Mouse (Mus musculus) liver, embryonic 12.5 days (tissue): ENCODE data around the gene 1700029I15Rik. TPM values are rescaled to one million over a fixed set of nuclear protein-coding genes. Genes with fewer than 3 reads are reported as not detected.
"Not testable (repeated sequence)": the region's sequence is repeated elsewhere in the genome, so short reads cannot be mapped to it uniquely, and the experiment has no call there.

Experiments used
- ATAC-seq: fragments of 200-750 bp; cut with Nextera tagmentation; 2 replicates; pipeline ENCODE4 v1.8.0; 2017; ENCODE audit warnings: moderate number of reproducible peaks, mild to moderate bottlenecking, moderate library complexity
- H3K27ac ChIP-seq: fragments of 300-500 bp; sonication (generic); 2 replicates; pipeline ENCODE4 v1.5.1; 2016; ENCODE audit warnings: mild to moderate bottlenecking
- H3K27me3 ChIP-seq: fragments of 300-500 bp; sonication (generic); replicated peaks from 2 replicates; pipeline ENCODE4 v1.6.1; 2016; ENCODE audit warnings: mild to moderate bottlenecking, moderate library complexity
- H3K36me3 ChIP-seq: fragments of 300-500 bp; sonication (generic); 2 replicates; pipeline ENCODE4 v1.6.1; 2016; ENCODE audit warnings: mild to moderate bottlenecking, moderate library complexity
- H3K4me1 ChIP-seq: fragments of 300-500 bp; sonication (generic); 2 replicates; pipeline ENCODE4 v1.6.1; 2016
- H3K4me2 ChIP-seq: fragments of 300-500 bp; sonication (generic); 2 replicates; pipeline ENCODE4 v1.6.1; 2016; ENCODE audit warnings: mild to moderate bottlenecking, moderate library complexity
- H3K4me3 ChIP-seq: fragments of 300-500 bp; sonication (generic); 2 replicates; pipeline ENCODE4 v1.5.1; 2016; ENCODE audit warnings: mild to moderate bottlenecking, moderate library complexity
- H3K9ac ChIP-seq: fragments of 300-500 bp; sonication (generic); 2 replicates; pipeline ENCODE4 v1.6.1; 2016; ENCODE audit warnings: mild to moderate bottlenecking, moderate library complexity
- H3K9me3 ChIP-seq: fragments of 300-500 bp; sonication (generic); replicated peaks from 2 replicates; pipeline ENCODE4 v1.6.1; 2016; ENCODE audit warnings: mild to moderate bottlenecking, moderate library complexity
- WGBS: fragments of 180-500 bp; shearing (Covaris S2); methylation state at CpG from one replicate; pipeline ENCODE4 v1.1.7; 2016; ENCODE audit not compliant: insufficient replicate concordance; 5-methylcytosine and 5-hydroxymethylcytosine counted together
- polyA plus RNA-seq: library from polyadenylated mRNA; unstranded; fragments of >200 nt; fragmentation: Nextera tagmentation; extraction: Ambion mirVana; gene quantifications from 2 replicates; pipeline ENCODE4 v1.2.1, GENCODE M21; 2016

1700029I15Rik gene
- polyA plus RNA-seq, 1 experiment from 2014 or later, result 1.1 TPM

- Histone ChIP-seq H3K27ac (no peak overlapping the region), H3K4me1 (peaks cover 44% of the 10 kb centered on the region), H3K27me3 (peaks cover 74% of the 10 kb centered on the region), H3K9ac (no peak overlapping the region), H3K4me2 (no peak overlapping the region), H3K36me3 (peaks cover 8% of the 10 kb centered on the region; the same call in 1 of the 2 replicates), H3K4me3 (no peak overlapping the region), H3K9me3 (no peaks in the 10 kb centered on the region)
- WGBS, result 51% methylated on average over 4 of the region's 4 CpGs
- no peak for ATAC-seq
Observed at GRCm38 (mm10) chr2:92387646-92388045, 5.3 kb downstream of the 1700029I15Rik start.

- Histone ChIP-seq H3K9ac (no peak overlapping the region), H3K27ac (no peak overlapping the region), H3K9me3 (no peaks in the 10 kb centered on the region), H3K4me3 (0 out of 2 replicates have a peak overlapping the region, but pooled peaks have one; percentile 49), H3K4me1 (peaks cover 44% of the 10 kb centered on the region), H3K27me3 (peaks cover 79% of the 10 kb centered on the region), H3K4me2 (peak overlapping the region; percentile 60; the same call in 1 of the 2 replicates), H3K36me3 (peaks cover 3% of the 10 kb centered on the region; the same call in 1 of the 2 replicates)
- ATAC-seq, result no peak
- WGBS, result 52% methylated on average over 3 of the region's 3 CpGs
Observed at GRCm38 (mm10) chr2:92388081-92388517, 5.8 kb downstream of the 1700029I15Rik start.

GRCm38 (mm10) chr2:92388891-92389641, 6.7 kb downstream of the 1700029I15Rik start:
- Histone ChIP-seq H3K4me1 (peaks cover 41% of the 10 kb centered on the region), H3K4me3 (peak overlapping the region; percentile 49), H3K36me3 (no peaks in the 10 kb centered on the region), H3K9ac (no peak overlapping the region), H3K4me2 (peak overlapping the region; percentile 60), H3K27me3 (peaks cover 89% of the 10 kb centered on the region), H3K9me3 (no peaks in the 10 kb centered on the region), H3K27ac (no peak overlapping the region)
- peak; percentile 36; the same call in 1 of the 2 replicates for ATAC-seq
- WGBS, result under 1% methylated on average over 62 of the region's 62 CpGs

- H3K9ac ChIP-seq, result no peak overlapping the region
- H3K36me3 ChIP-seq, result no peaks in the 10 kb centered on the region
- 13% methylated on average over 10 of the region's 10 CpGs for WGBS
- H3K4me3 ChIP-seq, result peak overlapping the region; percentile 49
- no peak for ATAC-seq
- H3K27me3 ChIP-seq, result peaks cover 94% of the 10 kb centered on the region
- peak overlapping the region; percentile 60 for H3K4me2 ChIP-seq
- peaks cover 35% of the 10 kb centered on the region for H3K4me1 ChIP-seq
- no peaks in the 10 kb centered on the region for H3K9me3 ChIP-seq
- no peak overlapping the region for H3K27ac ChIP-seq
Observed at GRCm38 (mm10) chr2:92389645-92390044, 7.3 kb downstream of the 1700029I15Rik start.

GRCm38 (mm10) chr2:92390206-92390930, 8.0 kb downstream of the 1700029I15Rik start:
- Histone ChIP-seq H3K4me3 (no peak overlapping the region), H3K9me3 (no peaks in the 10 kb centered on the region), H3K36me3 (no peaks in the 10 kb centered on the region), H3K4me2 (no peak overlapping the region), H3K9ac (no peak overlapping the region), H3K27me3 (peaks cover 100% of the 10 kb centered on the region), H3K27ac (no peak overlapping the region), H3K4me1 (peaks cover 35% of the 10 kb centered on the region)
- 49% methylated on average over 6 of the region's 6 CpGs for WGBS
- ATAC-seq, result no peak

GRCm38 (mm10) chr2:92391116-92391515, 8.8 kb downstream of the 1700029I15Rik start:
- no peaks in the 10 kb centered on the region for H3K9me3 ChIP-seq
- H3K36me3 ChIP-seq, result no peaks in the 10 kb centered on the region
- H3K27me3 ChIP-seq, result peaks cover 100% of the 10 kb centered on the region
- peaks cover 35% of the 10 kb centered on the region for H3K4me1 ChIP-seq
- H3K4me2 ChIP-seq, result no peak overlapping the region
- H3K27ac ChIP-seq, result no peak overlapping the region
- H3K9ac ChIP-seq, result no peak overlapping the region
- WGBS, result 65% methylated on average over 8 of the region's 8 CpGs
- H3K4me3 ChIP-seq, result no peak overlapping the region
- ATAC-seq, result no peak

GRCm38 (mm10) chr2:92391703-92392317, 9.5 kb downstream of the 1700029I15Rik start:
- no peak for ATAC-seq
- Histone ChIP-seq H3K27me3 (peaks cover 100% of the 10 kb centered on the region), H3K36me3 (no peaks in the 10 kb centered on the region), H3K4me2 (peak overlapping the region; percentile 46), H3K9ac (no peak overlapping the region; the same call in 1 of the 2 replicates), H3K27ac (no peak overlapping the region), H3K4me1 (peaks cover 35% of the 10 kb centered on the region), H3K4me3 (peak overlapping the region; percentile 34), H3K9me3 (no peaks in the 10 kb centered on the region)
- 31% methylated on average over 11 of the region's 11 CpGs for WGBS

- Histone ChIP-seq H3K4me1 (peaks cover 35% of the 10 kb centered on the region), H3K4me3 (peak overlapping the region; percentile 34), H3K36me3 (no peaks in the 10 kb centered on the region), H3K4me2 (peak overlapping the region; percentile 46), H3K27me3 (peaks cover 100% of the 10 kb centered on the region), H3K27ac (no peak overlapping the region), H3K9me3 (no peaks in the 10 kb centered on the region), H3K9ac (no peak overlapping the region; the same call in none of the 2 replicates)
- no peak for ATAC-seq
- 4% methylated on average over 26 of the region's 26 CpGs for WGBS
Observed at GRCm38 (mm10) chr2:92392318-92393264, 10.3 kb downstream of the 1700029I15Rik start.

- Histone ChIP-seq H3K27ac (no peak overlapping the region), H3K4me1 (peaks cover 12% of the 10 kb centered on the region), H3K9ac (no peak overlapping the region), H3K4me2 (no peak overlapping the region), H3K9me3 (no peaks in the 10 kb centered on the region), H3K4me3 (no peak overlapping the region), H3K27me3 (peaks cover 90% of the 10 kb centered on the region), H3K36me3 (no peaks in the 10 kb centered on the region)
- no peak for ATAC-seq
- 63% methylated on average over 3 of the region's 3 CpGs for WGBS
Observed at GRCm38 (mm10) chr2:92395535-92395934, 13.2 kb downstream of the 1700029I15Rik start.

GRCm38 (mm10) chr2:92397436-92397835, 15.1 kb downstream of the 1700029I15Rik start:
- H3K36me3 ChIP-seq, result no peaks in the 10 kb centered on the region
- peaks cover 9% of the 10 kb centered on the region for H3K4me1 ChIP-seq
- no peak overlapping the region for H3K4me3 ChIP-seq
- H3K27me3 ChIP-seq, result peaks cover 90% of the 10 kb centered on the region
- no peaks in the 10 kb centered on the region for H3K9me3 ChIP-seq
- ATAC-seq, result no peak
- 44% methylated on average over 1 of the region's 1 CpGs for WGBS
- H3K9ac ChIP-seq, result no peak overlapping the region
- H3K27ac ChIP-seq, result no peak overlapping the region
- no peak overlapping the region for H3K4me2 ChIP-seq

- 51% methylated on average over 3 of the region's 4 CpGs for WGBS
- H3K9ac ChIP-seq, H3K27ac ChIP-seq, ATAC-seq, H3K4me3 ChIP-seq, H3K4me1 ChIP-seq, H3K4me2 ChIP-seq, H3K9me3 ChIP-seq: not testable (repeated sequence)
- H3K27me3 ChIP-seq, result peaks cover 67% of the 10 kb centered on the region
- H3K36me3 ChIP-seq, result peaks cover 14% of the 10 kb centered on the region
Observed at GRCm38 (mm10) chr2:92399877-92400276, 17.5 kb downstream of the 1700029I15Rik start.
